Mouse (Mus musculus) neural tube, embryonic 15.5 days (tissue): ENCODE data around the gene Rhcg. TPM values are rescaled to one million over a fixed set of nuclear protein-coding genes. Genes with fewer than 3 reads are reported as not detected.
A peak's percentile ranks its signal among the peaks of the same experiment; 100 is the strongest.

Source experiments
- ATAC-seq: fragments of 200-750 bp; cut with Nextera tagmentation; 2 replicates; pipeline ENCODE4 v1.8.0; 2017; ENCODE audit warnings: mild to moderate bottlenecking, moderate TSS enrichment, moderate library complexity; ENCODE audit not compliant: low FRiP score
- H3K27ac ChIP-seq: fragments of 300-500 bp; sonication (generic); replicated peaks from 2 replicates; pipeline ENCODE4 v1.5.1; 2015; ENCODE audit warnings: mild to moderate bottlenecking, inconsistent platforms
- H3K27me3 ChIP-seq: fragments of 300-500 bp; sonication (generic); replicated peaks from 2 replicates; pipeline ENCODE4 v1.6.1; 2015; ENCODE audit warnings: inconsistent platforms
- H3K36me3 ChIP-seq: fragments of 300-500 bp; sonication (generic); 2 replicates; pipeline ENCODE4 v1.6.1; 2015; ENCODE audit warnings: inconsistent platforms
- H3K4me1 ChIP-seq: fragments of 300-500 bp; sonication (generic); 2 replicates; pipeline ENCODE4 v1.6.1; 2015; ENCODE audit warnings: inconsistent platforms
- H3K4me2 ChIP-seq: fragments of 300-500 bp; sonication (generic); 2 replicates; pipeline ENCODE4 v1.6.1; 2015; ENCODE audit warnings: inconsistent platforms, mild to moderate bottlenecking, moderate library complexity
- H3K4me3 ChIP-seq: fragments of 300-500 bp; sonication (generic); replicated peaks from 2 replicates; pipeline ENCODE4 v1.5.1; 2015; ENCODE audit warnings: mild to moderate bottlenecking, inconsistent platforms
- H3K9ac ChIP-seq: fragments of 300-500 bp; sonication (generic); replicated peaks from 2 replicates; pipeline ENCODE4 v1.6.1; 2015; ENCODE audit warnings: mild to moderate bottlenecking, inconsistent platforms
- H3K9me3 ChIP-seq: fragments of 300-500 bp; sonication (generic); replicated peaks from 2 replicates; pipeline ENCODE4 v1.6.1; 2016; ENCODE audit warnings: inconsistent platforms
- WGBS: fragments of 180-500 bp; shearing (Covaris S2); methylation state at CpG from one replicate; pipeline ENCODE4 v1.1.7; 2015; ENCODE audit warnings: mixed read lengths; 5-methylcytosine and 5-hydroxymethylcytosine counted together
- polyA plus RNA-seq: library from polyadenylated mRNA; unstranded; fragments of >200 nt; fragmentation: Nextera tagmentation; extraction: Ambion mirVana; gene quantifications from 2 replicates; pipeline ENCODE4 v1.2.1, GENCODE M21; 2015

The Rhcg gene
- polyA plus RNA-seq, 1 experiment from 2014 or later, result 6.5 TPM

DNA sequence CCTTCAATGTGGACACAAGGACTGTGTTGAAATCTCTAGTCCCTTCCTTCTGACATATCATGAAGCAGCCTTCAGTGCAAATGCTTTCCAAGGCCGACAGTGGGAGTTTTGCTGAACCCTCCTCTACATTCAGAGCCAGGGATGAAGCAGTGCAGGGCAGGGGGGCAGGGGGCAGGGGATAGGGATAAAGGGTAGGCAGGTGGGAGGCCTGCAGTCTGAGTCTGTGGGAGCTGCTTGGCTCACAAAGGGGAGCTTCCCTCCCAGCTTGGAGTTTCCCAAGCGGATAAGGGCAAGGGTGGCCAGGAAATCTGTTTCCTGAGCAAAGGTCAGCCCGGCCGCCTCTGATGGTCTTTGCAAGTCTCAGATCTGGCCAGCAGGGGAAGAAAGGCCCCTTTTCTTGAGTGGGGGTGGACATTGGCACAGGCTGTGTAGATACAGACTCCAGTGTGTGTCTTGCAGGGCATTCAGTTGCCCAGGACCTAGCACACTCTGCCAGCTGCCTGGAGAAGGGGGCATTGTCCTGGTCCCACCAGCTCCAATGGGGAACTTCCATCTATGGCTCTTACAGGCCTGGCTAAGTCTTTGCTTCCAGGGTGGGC is 48.4 kb downstream of the Rhcg start:
- Histone ChIP-seq H3K4me1 (peaks cover 5% of the 10 kb centered on the region; the same call in 1 of the 2 replicates), H3K4me2 (no peak overlapping the region), H3K9ac (no peak overlapping the region), H3K36me3 (no peaks in the 10 kb centered on the region), H3K27ac (peak overlapping the region; percentile 45), H3K4me3 (no peak overlapping the region), H3K27me3 (no peaks in the 10 kb centered on the region), H3K9me3 (no peaks in the 10 kb centered on the region)
- WGBS, result 62% methylated on average over 4 of the region's 4 CpGs
- peak; percentile 45; the same call in 1 of the 2 replicates for ATAC-seq

DNA sequence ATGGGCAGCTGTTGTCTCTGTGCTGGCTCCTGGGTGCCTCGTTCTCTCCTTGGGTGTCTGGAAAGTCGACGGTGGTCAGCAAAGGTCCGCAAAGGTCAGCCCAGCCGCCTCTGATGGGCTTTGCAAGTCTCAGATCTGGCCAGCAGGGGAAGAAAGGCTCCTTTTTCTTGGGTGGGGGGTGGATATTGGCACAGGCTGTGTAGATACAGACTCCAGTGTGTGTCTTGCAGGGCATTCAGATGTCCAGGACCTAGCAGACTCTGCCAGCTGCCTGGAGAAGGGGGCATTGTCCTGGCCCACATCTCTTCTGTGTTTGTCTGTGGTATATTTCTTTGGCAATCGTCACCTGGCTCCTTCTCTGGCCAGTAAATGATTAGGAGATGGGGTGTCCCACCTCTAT is 49.2 kb downstream of the Rhcg start:
- no peaks in the 10 kb centered on the region for H3K36me3 ChIP-seq
- H3K4me3 ChIP-seq, result no peak overlapping the region
- H3K4me1 ChIP-seq, result peaks cover 4% of the 10 kb centered on the region; the same call in 1 of the 2 replicates
- WGBS, result 71% methylated on average over 6 of the region's 6 CpGs
- ATAC-seq, result no peak
- H3K9ac ChIP-seq, result no peak overlapping the region
- peak overlapping the region; percentile 19 for H3K27ac ChIP-seq
- no peaks in the 10 kb centered on the region for H3K9me3 ChIP-seq
- H3K4me2 ChIP-seq, result no peak overlapping the region
- no peaks in the 10 kb centered on the region for H3K27me3 ChIP-seq

DNA sequence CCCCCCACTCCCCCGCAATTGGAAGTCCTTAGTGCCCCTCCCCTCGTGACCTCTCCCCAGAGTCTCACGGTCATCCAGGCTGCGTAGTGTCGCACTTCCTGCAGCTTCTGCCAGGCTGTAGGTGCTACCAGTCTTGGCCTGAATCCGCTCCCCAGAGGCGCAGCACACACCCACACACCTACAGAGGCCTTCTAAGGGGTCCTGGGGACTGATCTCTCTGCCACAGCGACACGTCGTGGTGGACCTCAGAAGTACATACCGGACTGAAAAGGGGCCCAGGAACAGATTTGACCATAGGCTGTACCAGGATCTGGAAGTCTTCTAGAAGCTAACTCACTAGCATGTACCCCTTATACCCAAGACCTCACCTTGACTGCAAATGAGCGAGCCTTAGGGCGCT is 53.8 kb downstream of the Rhcg start:
- 25% methylated on average over 13 of the region's 13 CpGs for WGBS
- no peak for ATAC-seq

GRCm38 (mm10) chr7:79562385-79562784 is 55.1 kb downstream of the Rhcg start:
- Histone ChIP-seq H3K27me3 (peaks cover 3% of the 10 kb centered on the region; the same call in 1 of the 2 replicates), H3K4me2 (no peak overlapping the region), H3K4me1 (peaks cover 8% of the 10 kb centered on the region; the same call in 1 of the 2 replicates), H3K9me3 (no peaks in the 10 kb centered on the region), H3K36me3 (no peaks in the 10 kb centered on the region), H3K27ac (no peak overlapping the region), H3K9ac (no peak overlapping the region), H3K4me3 (no peak overlapping the region)
- 46% methylated on average over 5 of the region's 5 CpGs for WGBS
- no peak for ATAC-seq

More for the DNA sequence above, 53.8 kb downstream of the Rhcg start:
- Histone ChIP-seq H3K4me3 (no peak overlapping the region), H3K4me2 (no peak overlapping the region), H3K9me3 (no peaks in the 10 kb centered on the region), H3K36me3 (no peaks in the 10 kb centered on the region), H3K27me3 (no peaks in the 10 kb centered on the region), H3K4me1 (no peaks in the 10 kb centered on the region), H3K27ac (no peak overlapping the region), H3K9ac (no peak overlapping the region)

DNA sequence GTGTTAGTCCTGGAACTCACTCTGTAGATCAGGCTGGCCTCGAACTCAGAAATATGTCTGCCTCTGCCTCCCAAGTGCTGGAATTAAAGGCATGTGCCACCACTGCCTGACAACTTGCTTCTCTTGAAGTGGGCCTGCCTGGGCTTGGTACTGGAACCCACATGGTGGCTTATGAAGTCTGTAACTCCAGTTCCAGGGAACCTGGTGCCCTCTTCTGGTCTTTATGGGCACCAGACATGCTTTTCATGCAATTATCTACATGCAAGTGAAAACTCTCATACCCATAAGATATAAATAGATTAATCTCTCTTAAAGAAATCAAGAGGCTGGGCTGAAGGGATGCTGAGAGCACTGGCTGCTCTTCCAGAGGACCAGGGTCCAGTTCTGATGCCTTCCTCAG is 58.8 kb downstream of the Rhcg start:
- Histone ChIP-seq H3K36me3 (no peaks in the 10 kb centered on the region), H3K27ac (no peak overlapping the region; the same call in 1 of the 2 replicates), H3K27me3 (peaks cover 27% of the 10 kb centered on the region), H3K9ac (no peak overlapping the region), H3K4me1 (peaks cover 16% of the 10 kb centered on the region), H3K9me3 (no peaks in the 10 kb centered on the region), H3K4me3 (no peak overlapping the region), H3K4me2 (no peak overlapping the region)
- 83% methylated on average over 1 of the region's 1 CpGs for WGBS
- ATAC-seq, result no peak

GRCm38 (mm10) chr7:79557728-79558221 is 59.7 kb downstream of the Rhcg start:
- Histone ChIP-seq H3K4me2 (no peak overlapping the region), H3K9ac (no peak overlapping the region), H3K9me3 (no peaks in the 10 kb centered on the region), H3K36me3 (no peaks in the 10 kb centered on the region), H3K27ac (peak overlapping the region; percentile 49), H3K4me1 (peaks cover 20% of the 10 kb centered on the region), H3K4me3 (no peak overlapping the region), H3K27me3 (peaks cover 27% of the 10 kb centered on the region)
- peak; percentile 64 for ATAC-seq
- WGBS, result 3% methylated on average over 8 of the region's 8 CpGs

GRCm38 (mm10) chr7:79555368-79556034 is 62.0 kb downstream of the Rhcg start:
- Histone ChIP-seq H3K9me3 (no peaks in the 10 kb centered on the region), H3K4me1 (peaks cover 21% of the 10 kb centered on the region), H3K4me2 (peak overlapping the region; percentile 9; the same call in 1 of the 2 replicates), H3K9ac (no peak overlapping the region), H3K27ac (no peak overlapping the region), H3K4me3 (no peak overlapping the region), H3K36me3 (no peaks in the 10 kb centered on the region), H3K27me3 (peaks cover 27% of the 10 kb centered on the region)
- no peak for ATAC-seq
- WGBS, result 8% methylated on average over 25 of the region's 25 CpGs

- H3K27me3 ChIP-seq, result peaks cover 36% of the 10 kb centered on the region
- no peak overlapping the region for H3K9ac ChIP-seq
- H3K4me1 ChIP-seq, result peaks cover 25% of the 10 kb centered on the region
- no peak for ATAC-seq
- H3K36me3 ChIP-seq, result no peaks in the 10 kb centered on the region
- no peak overlapping the region for H3K4me3 ChIP-seq
- H3K27ac ChIP-seq, result no peak overlapping the region
- no peaks in the 10 kb centered on the region for H3K9me3 ChIP-seq
- 8% methylated on average over 10 of the region's 10 CpGs for whole genome bisulfite sequencing
- peak overlapping the region; percentile 29 for H3K4me2 ChIP-seq
These were observed 64.8 kb downstream of the Rhcg start for GRCm38 (mm10) chr7:79552702-79553101.

- Histone ChIP-seq H3K9ac (no peak overlapping the region), H3K36me3 (no peaks in the 10 kb centered on the region), H3K27ac (peak overlapping the region; percentile 23), H3K4me1 (peaks cover 37% of the 10 kb centered on the region), H3K4me3 (no peak overlapping the region), H3K9me3 (no peaks in the 10 kb centered on the region), H3K27me3 (peaks cover 21% of the 10 kb centered on the region; the same call in 1 of the 2 replicates), H3K4me2 (no peak overlapping the region)
- 28% methylated on average over 12 of the region's 12 CpGs for WGBS
- ATAC-seq, result no peak
These were observed 68.4 kb downstream of the Rhcg start for GRCm38 (mm10) chr7:79548893-79549555.

DNA sequence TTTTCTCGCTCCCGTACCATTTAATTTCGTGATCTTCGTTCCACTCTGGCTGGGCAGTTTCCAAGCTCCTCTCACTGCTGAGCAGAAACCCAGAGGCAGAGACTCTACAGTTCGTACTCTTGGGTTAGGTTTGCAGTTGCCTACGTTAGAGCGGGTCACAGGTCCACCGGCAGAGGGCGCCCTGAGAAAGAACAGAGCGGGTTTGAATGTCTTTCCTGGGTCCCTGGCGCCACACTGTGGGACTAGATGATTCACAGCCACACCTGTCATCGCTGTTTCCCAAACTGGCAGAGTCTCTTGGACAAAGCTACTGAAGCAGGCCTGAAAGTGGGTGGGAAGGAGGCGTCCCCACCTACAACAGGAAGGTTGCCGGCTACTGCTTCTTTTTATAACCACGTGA is 70.4 kb downstream of the Rhcg start:
- Histone ChIP-seq H3K36me3 (no peaks in the 10 kb centered on the region), H3K27me3 (peaks cover 21% of the 10 kb centered on the region; the same call in 1 of the 2 replicates), H3K4me2 (peak overlapping the region; percentile 17), H3K9me3 (no peaks in the 10 kb centered on the region), H3K9ac (no peak overlapping the region), H3K4me1 (peaks cover 44% of the 10 kb centered on the region), H3K4me3 (no peak overlapping the region), H3K27ac (peak overlapping the region; percentile 69)
- ATAC-seq, result peak; percentile 74
- WGBS, result 1% methylated on average over 15 of the region's 15 CpGs

- H3K9ac ChIP-seq, result no peak overlapping the region
- no peak for ATAC-seq
- H3K4me1 ChIP-seq, result peaks cover 44% of the 10 kb centered on the region
- peak overlapping the region; percentile 80; the same call in 1 of the 2 replicates for H3K27ac ChIP-seq
- H3K4me2 ChIP-seq, result peak overlapping the region; percentile 63; the same call in 1 of the 2 replicates
- H3K36me3 ChIP-seq, result no peaks in the 10 kb centered on the region
- H3K27me3 ChIP-seq, result peaks cover 22% of the 10 kb centered on the region; the same call in 1 of the 2 replicates
- H3K9me3 ChIP-seq, result no peaks in the 10 kb centered on the region
- no peak overlapping the region for H3K4me3 ChIP-seq
- 10% methylated on average over 7 of the region's 7 CpGs for WGBS
These were observed 72.4 kb downstream of the Rhcg start for GRCm38 (mm10) chr7:79545066-79545400.
